Mouse (Mus musculus) midbrain, embryonic 16.5 days (tissue): ENCODE data around the gene Rsrc1. TPM values are rescaled to one million over a fixed set of nuclear protein-coding genes. Genes with fewer than 3 reads are reported as not detected.

Experiments
- ATAC-seq: fragments of 200-750 bp; cut with Nextera tagmentation; 2 replicates; pipeline ENCODE4 v1.8.0; 2017; ENCODE audit warnings: moderate TSS enrichment
- H3K27ac ChIP-seq: fragments of 300-500 bp; sonication (generic); 2 replicates; pipeline ENCODE4 v1.5.1; 2014; ENCODE audit warnings: mild to moderate bottlenecking, low read length, mixed read lengths
- H3K27me3 ChIP-seq: fragments of 300-500 bp; sonication (generic); 2 replicates; pipeline ENCODE4 v1.6.1; 2014; ENCODE audit warnings: low read depth, low read length, mixed read lengths; ENCODE audit not compliant: control insufficient read depth, insufficient read depth
- H3K36me3 ChIP-seq: fragments of 300-500 bp; sonication (generic); 2 replicates; pipeline ENCODE4 v1.6.1; 2014; ENCODE audit warnings: mild to moderate bottlenecking, low read length, moderate library complexity, mixed read lengths; ENCODE audit not compliant: control insufficient read depth, insufficient read depth
- H3K4me1 ChIP-seq: fragments of 300-500 bp; sonication (generic); 2 replicates; pipeline ENCODE4 v1.6.1; 2014; ENCODE audit warnings: mild to moderate bottlenecking, low read length, mixed read lengths; ENCODE audit not compliant: control insufficient read depth, insufficient read depth
- H3K4me2 ChIP-seq: fragments of 300-500 bp; sonication (generic); 2 replicates; pipeline ENCODE4 v1.6.1; 2014; ENCODE audit warnings: mild to moderate bottlenecking, low read length, mixed read lengths
- H3K4me3 ChIP-seq: fragments of 300-500 bp; sonication (generic); 2 replicates; pipeline ENCODE4 v1.5.1; 2014; ENCODE audit warnings: low read depth, mild to moderate bottlenecking, low read length, moderate library complexity, mixed read lengths
- H3K9ac ChIP-seq: fragments of 300-500 bp; sonication (generic); 2 replicates; pipeline ENCODE4 v1.6.1; 2014; ENCODE audit warnings: low read depth, low read length, mixed read lengths
- H3K9me3 ChIP-seq: fragments of 300-500 bp; sonication (generic); replicated peaks from 2 replicates; pipeline ENCODE4 v1.6.1; 2014; ENCODE audit warnings: mild to moderate bottlenecking, low read length, mixed read lengths; ENCODE audit not compliant: control insufficient read depth, poor library complexity, severe bottlenecking
- WGBS: fragments of 180-500 bp; shearing (Covaris S2); extraction: QIAGEN DNeasy Blood & Tissue Kit; methylation state at CpG from one replicate; pipeline ENCODE4 v1.1.7; 2014; 5-methylcytosine and 5-hydroxymethylcytosine counted together
- polyA plus RNA-seq: library from polyadenylated mRNA; unstranded; fragments of >200 nt; fragmentation: Nextera tagmentation; extraction: Ambion mirVana; gene quantifications from 2 replicates; pipeline ENCODE4 v1.2.1, GENCODE M21; 2015

Rsrc1 gene
- polyA plus RNA-seq, 1 experiment from 2014 or later = 42.4 TPM

DNA sequence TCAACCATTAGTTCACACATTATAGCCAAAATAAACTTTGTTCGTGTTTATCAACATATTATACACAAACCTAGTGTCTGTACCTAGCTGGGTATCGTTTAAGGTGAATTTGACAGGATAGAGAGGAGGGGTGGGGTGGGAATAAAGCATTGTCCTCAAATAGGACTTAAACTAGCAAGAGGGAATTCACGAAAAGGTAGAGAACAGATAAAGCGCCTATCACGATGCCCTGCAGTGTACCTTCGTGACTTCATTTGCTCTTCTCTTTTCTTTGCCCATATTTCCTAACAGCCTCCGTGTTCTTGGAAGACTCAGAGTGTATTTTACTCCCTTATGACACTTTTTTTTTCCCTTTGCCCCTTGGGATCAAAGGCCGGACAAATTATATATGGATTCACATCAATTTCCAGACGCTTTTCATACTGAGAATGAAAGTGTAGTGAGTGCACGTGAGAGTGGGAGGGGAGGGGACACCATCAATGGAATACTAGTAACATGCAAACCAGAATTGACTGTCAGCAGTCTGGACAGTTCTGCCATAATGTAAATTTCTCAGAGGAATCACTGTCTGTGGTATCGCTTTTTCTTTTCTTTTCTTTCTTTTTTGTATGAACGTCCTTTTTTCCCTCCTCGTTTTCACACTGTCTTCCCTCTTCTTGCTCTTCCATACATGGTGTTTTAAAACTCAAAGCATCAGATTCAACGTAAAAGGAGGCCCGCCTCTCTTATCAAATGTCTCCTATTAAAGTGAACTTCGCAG is 8.8 kb upstream of the Rsrc1 start:
- Histone ChIP-seq H3K4me2 (peak overlapping the region; percentile 48), H3K9me3 (no peaks in the 10 kb centered on the region), H3K27ac (no peak overlapping the region), H3K4me3 (peak overlapping the region; percentile 10), H3K36me3 (no peaks in the 10 kb centered on the region), H3K27me3 (peaks cover 15% of the 10 kb centered on the region), H3K9ac (no peak overlapping the region; the same call in 1 of the 2 replicates), H3K4me1 (peaks cover 9% of the 10 kb centered on the region)
- 5% methylated on average over 16 of the region's 16 CpGs for WGBS
- no peak for ATAC-seq

DNA sequence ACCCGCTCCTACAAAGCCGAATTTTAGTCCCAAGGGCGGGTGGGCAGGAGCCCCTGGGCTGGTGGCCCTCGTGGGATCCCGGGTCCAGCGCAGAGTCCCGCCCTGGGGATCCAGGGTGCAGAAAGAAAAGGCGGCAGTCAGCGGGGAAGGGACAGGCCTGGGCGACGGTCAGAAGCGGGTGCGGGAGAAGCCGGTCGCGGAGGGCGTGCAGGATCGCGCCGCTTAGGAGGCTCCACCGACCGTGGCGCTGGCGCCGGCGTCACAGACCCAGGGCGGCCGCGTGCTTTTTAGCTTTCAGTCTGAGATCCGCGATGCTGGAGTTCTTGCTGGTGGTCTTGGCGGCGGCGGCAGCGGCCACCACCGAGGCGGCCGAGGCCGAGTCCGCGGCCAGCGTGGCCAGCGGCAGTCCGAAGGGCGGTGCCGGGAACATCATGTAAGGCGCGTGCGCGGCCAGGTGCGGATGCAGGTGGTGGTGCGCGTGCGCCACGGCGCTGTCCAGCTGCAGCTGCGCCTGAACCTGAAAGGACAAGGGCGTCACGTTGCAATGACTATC is 7.7 kb upstream of the Rsrc1 start:
- WGBS = under 1% methylated on average over 54 of the region's 59 CpGs
- no peaks in the 10 kb centered on the region for H3K9me3 ChIP-seq
- peak overlapping the region; percentile 79 for H3K27ac ChIP-seq
- H3K4me3 ChIP-seq = peak overlapping the region; percentile 50
- peaks cover 11% of the 10 kb centered on the region for H3K27me3 ChIP-seq
- H3K4me2 ChIP-seq = peak overlapping the region; percentile 67
- H3K36me3 ChIP-seq = no peaks in the 10 kb centered on the region
- H3K9ac ChIP-seq = peak overlapping the region; percentile 75
- peaks cover 9% of the 10 kb centered on the region for H3K4me1 ChIP-seq
- ATAC-seq = peak; percentile 85

- no peaks in the 10 kb centered on the region for H3K9me3 ChIP-seq
- WGBS = 12% methylated on average over 3 of the region's 3 CpGs
- H3K4me2 ChIP-seq = peak overlapping the region; percentile 67
- no peaks in the 10 kb centered on the region for H3K36me3 ChIP-seq
- no peak for ATAC-seq
- H3K27me3 ChIP-seq = peaks cover 11% of the 10 kb centered on the region
- no peak overlapping the region for H3K9ac ChIP-seq
- H3K4me1 ChIP-seq = peaks cover 13% of the 10 kb centered on the region
- 0 out of 2 replicates have a peak overlapping the region, but pooled peaks have one; percentile 7 for H3K27ac ChIP-seq
- no peak overlapping the region for H3K4me3 ChIP-seq
These were observed 6.7 kb upstream of the Rsrc1 start for GRCm38 (mm10) chr3:66974501-66974900.

DNA sequence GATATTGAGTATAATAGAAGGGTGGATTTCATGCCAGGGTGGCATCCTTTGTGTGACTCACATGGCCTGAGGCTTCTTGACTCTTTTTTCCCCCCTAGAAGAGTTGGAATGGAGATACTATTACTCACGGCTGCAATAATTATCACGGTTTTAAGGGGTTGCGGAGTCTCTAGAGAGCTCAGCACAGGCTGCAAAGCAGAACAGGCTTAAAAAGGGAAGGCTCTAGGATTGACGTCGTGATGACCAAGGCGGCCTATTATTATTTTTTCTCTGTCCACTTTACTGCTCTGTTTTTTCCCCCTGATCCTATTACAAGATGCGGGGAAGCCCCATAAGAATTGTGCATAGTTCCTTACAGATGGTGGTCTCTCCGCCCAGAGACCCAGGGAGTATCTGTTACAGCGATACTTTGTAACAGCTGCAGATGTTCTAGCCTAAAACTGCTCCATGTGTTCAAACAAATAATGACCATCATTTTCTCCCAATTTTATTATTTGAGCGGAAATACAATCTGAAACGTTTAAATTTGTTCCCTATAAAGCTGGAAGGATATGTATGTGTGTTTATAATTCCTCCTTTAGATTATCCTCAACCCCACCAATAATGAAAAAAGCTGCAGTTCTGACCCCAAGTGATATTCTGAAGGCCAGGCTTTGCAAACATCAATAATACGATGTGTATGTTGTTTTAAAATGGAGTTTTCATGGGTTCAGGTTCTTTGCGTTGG is 4.1 kb upstream of the Rsrc1 start:
- Histone ChIP-seq H3K4me2 (peak overlapping the region; percentile 62), H3K4me1 (peaks cover 12% of the 10 kb centered on the region), H3K4me3 (peak overlapping the region; percentile 52), H3K9ac (peak overlapping the region; percentile 25; the same call in 1 of the 2 replicates), H3K9me3 (no peaks in the 10 kb centered on the region), H3K27me3 (peaks cover 5% of the 10 kb centered on the region), H3K36me3 (no peaks in the 10 kb centered on the region), H3K27ac (peak overlapping the region; percentile 84)
- 7% methylated on average over 13 of the region's 13 CpGs for WGBS
- no peak for ATAC-seq

- H3K36me3 ChIP-seq = no peaks in the 10 kb centered on the region
- peak overlapping the region; percentile 62 for H3K4me2 ChIP-seq
- no peaks in the 10 kb centered on the region for H3K9me3 ChIP-seq
- H3K9ac ChIP-seq = peak overlapping the region; percentile 37; the same call in 1 of the 2 replicates
- peak overlapping the region; percentile 52 for H3K4me3 ChIP-seq
- 3% methylated on average over 25 of the region's 25 CpGs for WGBS
- peaks cover 5% of the 10 kb centered on the region for H3K27me3 ChIP-seq
- ATAC-seq = no peak
- peak overlapping the region; percentile 84 for H3K27ac ChIP-seq
- H3K4me1 ChIP-seq = peaks cover 17% of the 10 kb centered on the region
These were observed 3.3 kb upstream of the Rsrc1 start for GRCm38 (mm10) chr3:66977811-66978456.

- Histone ChIP-seq H3K9me3 (no peaks in the 10 kb centered on the region), H3K27me3 (peaks cover 5% of the 10 kb centered on the region), H3K4me1 (peaks cover 15% of the 10 kb centered on the region), H3K4me3 (peak overlapping the region; percentile 52), H3K36me3 (no peaks in the 10 kb centered on the region), H3K27ac (peak overlapping the region; percentile 84), H3K9ac (peak overlapping the region; percentile 37), H3K4me2 (peak overlapping the region; percentile 62)
- no peak for ATAC-seq
- WGBS = 1% methylated on average over 44 of the region's 45 CpGs
These were observed 2.5 kb upstream of the Rsrc1 start for GRCm38 (mm10) chr3:66978457-66979381.

DNA sequence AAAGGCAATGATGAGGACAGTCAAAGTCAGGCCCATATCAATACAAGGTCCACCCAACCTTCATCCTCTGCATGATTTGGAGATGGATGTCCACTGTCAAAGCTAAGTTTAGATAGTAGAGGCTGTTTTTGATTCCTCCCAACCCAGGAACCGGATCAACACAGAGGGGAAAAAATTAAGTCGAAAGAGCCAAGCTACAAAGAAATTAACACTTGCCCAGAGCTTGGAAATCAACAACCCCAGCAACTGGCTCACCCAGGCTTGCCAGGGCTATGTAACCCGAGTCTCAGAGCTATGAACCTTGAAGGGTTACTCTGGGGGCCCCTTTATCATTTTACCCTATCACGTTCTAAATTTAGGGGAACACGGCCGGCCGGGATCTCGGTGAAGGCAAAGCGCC is 1.7 kb upstream of the Rsrc1 start:
- H3K4me1 ChIP-seq = peaks cover 13% of the 10 kb centered on the region
- H3K27ac ChIP-seq = peak overlapping the region; percentile 84
- no peaks in the 10 kb centered on the region for H3K36me3 ChIP-seq
- WGBS = 5% methylated on average over 9 of the region's 9 CpGs
- no peak for ATAC-seq
- peak overlapping the region; percentile 52 for H3K4me3 ChIP-seq
- H3K4me2 ChIP-seq = peak overlapping the region; percentile 62
- peaks cover 2% of the 10 kb centered on the region for H3K27me3 ChIP-seq
- peak overlapping the region; percentile 37; the same call in 1 of the 2 replicates for H3K9ac ChIP-seq
- H3K9me3 ChIP-seq = no peaks in the 10 kb centered on the region
